Mouse (Mus musculus): ENCODE data around the gene Nfatc2ip.

Gene Nfatc2ip

DNA sequence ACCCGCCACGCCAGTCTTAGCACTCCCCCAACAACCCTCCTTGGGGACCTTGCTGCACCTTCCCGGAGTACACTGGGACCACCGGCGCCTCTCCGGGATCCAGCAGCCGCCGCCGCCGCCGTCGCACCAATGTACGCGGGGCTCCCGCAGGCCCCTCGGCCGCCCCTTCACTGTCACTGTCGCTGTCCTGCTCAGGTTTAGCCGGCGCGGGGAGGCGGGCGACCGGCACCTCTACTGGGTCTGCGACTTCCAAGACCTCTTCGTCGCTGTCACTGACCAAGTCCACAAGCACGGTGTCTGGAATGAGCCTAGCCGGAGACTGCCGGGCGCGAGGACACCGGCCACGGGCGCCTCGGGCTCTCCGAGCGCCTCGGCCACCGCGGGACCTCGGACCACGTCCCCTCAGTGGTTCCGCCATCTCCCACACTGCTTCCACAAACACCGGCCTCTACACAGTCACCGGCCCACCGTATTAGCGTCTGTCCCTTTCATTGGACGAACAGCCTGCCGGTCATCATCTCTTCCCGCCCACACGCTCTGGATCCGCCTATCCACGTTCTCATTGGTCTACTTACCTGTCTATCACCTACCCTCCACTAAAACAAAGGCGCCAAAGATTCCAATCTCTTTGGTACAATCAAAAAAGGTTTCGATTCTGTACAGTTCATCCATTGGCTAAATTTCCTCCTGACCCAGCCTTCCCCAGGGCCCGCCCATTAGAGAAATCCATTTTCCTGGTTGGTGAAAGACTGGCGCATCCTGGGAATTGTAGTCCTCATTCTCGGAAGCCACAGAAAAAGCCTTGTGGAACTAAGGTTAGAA lies at the start of gene Nfatc2ip:
TSS of gene Nfatc2ip (minus strand) at position 440 of the 822 bp plus-strand sequence.
- ATAC-seq (ENCODE audit: low TSS enrichment) = peak; percentile 99

DNA sequence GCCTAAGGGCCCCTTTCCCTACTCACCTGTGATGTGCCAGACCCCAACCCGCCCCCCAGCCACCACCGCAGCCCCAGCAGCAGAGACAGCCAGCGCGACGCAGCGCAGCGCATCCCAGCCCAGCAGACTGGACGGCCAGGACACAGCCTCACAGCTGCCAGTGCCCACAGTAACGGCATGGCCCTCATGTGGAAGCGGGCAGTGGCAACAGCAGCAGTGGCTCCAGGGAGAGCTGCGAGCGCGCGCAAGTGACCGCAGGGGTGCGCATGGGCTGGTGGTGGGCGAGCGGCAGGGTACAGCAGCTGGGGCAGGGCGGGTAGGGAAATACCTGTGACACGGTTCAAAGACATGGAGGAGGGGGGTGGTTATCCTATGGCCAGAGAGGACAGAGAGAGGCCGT lies 49.7 kb upstream of the Nfatc2ip start:
- ATAC-seq (ENCODE audit: low TSS enrichment) = no peak

GRCm38 (mm10) chr7:126445104-126445815 lies 48.7 kb upstream of the Nfatc2ip start:
- ATAC-seq (ENCODE audit: low TSS enrichment) = no peak

DNA sequence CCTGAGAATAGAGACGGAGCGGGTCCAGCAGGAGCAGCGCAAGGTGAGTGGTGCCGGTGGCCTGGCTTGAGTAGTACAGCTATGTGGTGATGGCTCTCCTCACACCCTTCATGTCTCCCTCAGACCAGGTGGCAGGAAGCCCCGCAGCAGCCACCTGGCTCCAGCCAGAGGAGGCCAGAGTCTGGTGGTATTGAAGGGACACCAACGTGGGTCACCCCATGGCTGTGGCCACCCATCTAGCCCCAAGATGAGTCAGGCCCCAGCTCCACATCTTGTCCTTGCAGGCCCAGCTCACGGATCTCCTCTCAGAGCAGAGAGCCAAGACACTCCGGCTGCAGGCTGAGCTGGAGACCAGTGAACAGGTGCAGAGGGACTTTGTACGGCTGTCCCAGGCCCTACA lies 48.0 kb upstream of the Nfatc2ip start:
- no peak for ATAC-seq (ENCODE audit: low TSS enrichment)

- no peak for ATAC-seq (ENCODE audit: low TSS enrichment)
Measured at GRCm38 (mm10) chr7:126443997-126444396, 47.5 kb upstream of the Nfatc2ip start.

DNA sequence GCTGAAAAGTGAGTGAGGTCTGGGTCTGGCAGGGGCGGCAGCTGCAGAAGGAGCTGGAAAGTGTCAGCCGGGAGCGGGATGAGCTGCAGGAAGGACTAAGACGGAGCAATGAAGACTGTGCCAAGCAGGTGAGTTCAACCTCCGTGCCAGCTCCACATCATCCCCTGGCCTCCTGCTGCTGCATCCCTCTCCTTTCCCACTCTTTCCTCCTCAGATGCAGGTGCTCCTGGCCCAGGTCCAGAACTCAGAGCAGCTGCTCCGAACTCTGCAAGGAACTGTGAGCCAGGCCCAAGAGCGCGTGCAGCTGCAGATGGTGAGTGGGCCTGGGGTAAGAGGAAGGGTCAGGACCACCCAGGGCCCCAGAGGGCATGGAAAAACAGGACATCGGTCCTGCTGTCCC lies 43.6 kb upstream of the Nfatc2ip start:
- no peak for ATAC-seq (ENCODE audit: low TSS enrichment)

- no peak for ATAC-seq (ENCODE audit: low TSS enrichment)
Measured at GRCm38 (mm10) chr7:126436851-126437250, 40.3 kb upstream of the Nfatc2ip start.

DNA sequence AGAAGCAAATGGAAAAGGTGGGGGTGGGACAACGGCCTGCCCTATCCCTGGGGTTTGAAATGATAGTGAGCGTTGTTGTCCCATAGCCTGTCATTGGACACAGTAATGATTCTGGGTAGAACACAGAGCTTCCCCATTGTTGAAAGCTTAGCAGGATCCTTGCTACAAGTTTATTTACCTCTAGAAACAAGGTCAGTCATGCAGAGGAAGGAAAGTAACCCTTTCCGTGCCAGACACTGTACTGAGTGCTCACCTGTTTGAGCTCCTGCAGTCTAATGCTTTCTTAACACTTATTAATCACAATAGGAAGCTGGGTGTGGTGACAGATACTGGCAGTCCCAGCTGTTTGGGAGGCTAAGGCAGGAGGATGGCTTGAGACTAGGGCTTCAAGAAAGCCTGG lies 39.3 kb upstream of the Nfatc2ip start:
- no peak for ATAC-seq (ENCODE audit: low TSS enrichment)

DNA sequence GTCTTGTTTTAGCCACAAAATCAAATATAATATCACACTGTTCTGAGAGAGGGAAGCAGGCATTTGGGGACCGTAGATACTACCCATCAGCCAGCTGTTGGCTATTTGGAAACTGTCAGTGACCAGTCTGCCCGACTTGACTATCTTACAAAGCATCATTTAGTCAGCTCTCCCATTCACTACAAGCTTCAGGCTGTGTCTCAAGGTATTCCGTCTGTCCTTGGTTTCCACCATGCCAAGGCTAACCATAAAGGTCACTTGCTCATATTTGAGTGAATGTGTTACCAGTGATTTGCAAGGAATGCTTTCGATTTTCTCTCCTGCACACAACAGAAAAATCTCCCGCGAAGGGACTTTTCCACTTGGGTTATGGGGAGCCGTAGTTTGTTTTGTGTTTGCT lies 38.2 kb upstream of the Nfatc2ip start:
- ATAC-seq (ENCODE audit: low TSS enrichment) = no peak

- ATAC-seq (ENCODE audit: low TSS enrichment) = no peak
Measured at GRCm38 (mm10) chr7:126430167-126430566, 33.6 kb upstream of the Nfatc2ip start.

DNA sequence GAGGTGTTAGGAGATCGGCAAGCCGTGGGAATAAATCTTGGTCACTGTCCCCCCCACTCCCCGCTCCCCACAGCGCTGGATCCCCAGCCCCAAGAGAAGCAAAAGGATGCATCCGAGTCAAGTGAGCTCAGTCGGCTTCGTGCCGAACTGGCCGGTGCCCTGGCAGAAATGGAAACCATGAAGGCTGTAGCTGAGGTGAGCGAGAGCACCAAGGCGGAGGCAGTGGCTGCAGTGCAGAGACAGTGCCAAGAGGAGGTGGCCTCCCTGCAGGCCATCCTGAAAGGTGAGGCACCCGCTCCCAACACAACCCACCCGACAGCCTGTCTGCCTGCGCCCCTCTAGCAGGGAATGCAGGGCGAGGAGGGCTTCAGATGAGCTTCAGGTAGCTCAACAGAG lies 33.0 kb upstream of the Nfatc2ip start:
- no peak for ATAC-seq (ENCODE audit: low TSS enrichment)

- ATAC-seq (ENCODE audit: low TSS enrichment) = peak; percentile 85
Measured at GRCm38 (mm10) chr7:126428631-126429502, 32.3 kb upstream of the Nfatc2ip start, which contains the start of gene Rabep2. Gene Rabep2 (plus strand): TSS chr7:126428759.

DNA sequence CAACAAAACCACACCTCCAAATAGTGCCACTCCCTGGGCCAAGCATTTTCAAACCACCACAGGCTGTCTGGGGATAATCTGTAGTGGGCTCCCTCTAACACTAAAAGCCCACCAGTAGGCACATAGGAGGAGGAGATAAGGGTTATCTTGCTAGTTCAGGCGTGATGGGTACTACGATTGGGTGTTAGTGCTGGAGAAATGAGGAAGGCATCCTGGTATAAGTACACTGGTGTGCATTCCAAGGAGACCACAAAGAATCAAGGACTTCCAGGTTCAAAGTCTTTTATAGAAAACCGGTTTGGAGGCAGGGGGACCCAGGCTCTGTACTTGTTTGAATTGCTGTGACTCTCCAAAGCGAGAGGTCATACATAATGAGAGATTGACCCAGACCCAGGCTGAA lies 31.6 kb upstream of the Nfatc2ip start:
- 0 out of 2 replicates have a peak, but pooled peaks have one; percentile 10 for ATAC-seq (ENCODE audit: low TSS enrichment)

GRCm38 (mm10) chr7:126427323-126427860 lies 30.9 kb upstream of the Nfatc2ip start:
- ATAC-seq (ENCODE audit: low TSS enrichment) = no peak

GRCm38 (mm10) chr7:126424161-126424560 lies 27.6 kb upstream of the Nfatc2ip start:
- ATAC-seq (ENCODE audit: low TSS enrichment) = no peak

- no peak for ATAC-seq (ENCODE audit: low TSS enrichment)
Measured at GRCm38 (mm10) chr7:126421756-126422155, 25.2 kb upstream of the Nfatc2ip start.

DNA sequence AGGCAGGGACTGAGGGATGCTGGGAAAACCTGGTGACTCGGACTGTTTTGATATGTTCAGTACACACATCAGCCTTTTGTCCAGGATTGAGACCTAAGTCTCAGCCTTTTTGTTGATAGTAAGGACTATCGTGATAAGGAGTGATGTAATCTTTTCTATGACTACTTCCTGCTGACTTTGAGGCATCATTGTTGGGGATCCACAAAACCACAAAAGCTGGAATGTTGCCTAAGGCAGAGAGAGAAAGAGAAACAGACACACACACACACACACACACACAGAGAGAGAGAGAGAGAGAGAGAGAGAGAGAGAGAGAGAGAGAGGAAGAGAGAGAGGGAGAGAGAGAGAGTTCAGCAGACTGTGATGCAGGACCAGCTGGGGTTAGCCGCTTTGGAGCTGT lies 22.0 kb upstream of the Nfatc2ip start:
- no peak for ATAC-seq (ENCODE audit: low TSS enrichment)

DNA sequence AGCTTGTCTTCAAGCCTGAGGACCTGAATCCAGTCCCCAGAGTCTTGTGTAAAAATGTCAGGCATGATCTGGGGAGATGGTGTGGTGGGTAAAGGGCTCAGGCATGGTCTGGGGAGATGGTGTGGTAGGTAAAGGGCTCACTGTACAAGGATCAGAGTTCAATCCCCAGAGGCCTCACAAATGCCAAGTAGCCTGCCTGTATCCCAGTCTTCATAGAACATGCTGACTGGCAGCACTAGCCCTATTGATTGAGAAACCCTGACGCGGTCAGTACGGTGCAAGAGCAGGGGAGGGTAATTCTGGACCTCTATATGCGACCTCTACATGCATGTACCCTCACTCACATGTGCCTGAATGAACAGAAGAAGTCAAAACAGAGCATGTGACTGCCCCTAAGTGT lies 21.1 kb upstream of the Nfatc2ip start:
- ATAC-seq (ENCODE audit: low TSS enrichment) = no peak

DNA sequence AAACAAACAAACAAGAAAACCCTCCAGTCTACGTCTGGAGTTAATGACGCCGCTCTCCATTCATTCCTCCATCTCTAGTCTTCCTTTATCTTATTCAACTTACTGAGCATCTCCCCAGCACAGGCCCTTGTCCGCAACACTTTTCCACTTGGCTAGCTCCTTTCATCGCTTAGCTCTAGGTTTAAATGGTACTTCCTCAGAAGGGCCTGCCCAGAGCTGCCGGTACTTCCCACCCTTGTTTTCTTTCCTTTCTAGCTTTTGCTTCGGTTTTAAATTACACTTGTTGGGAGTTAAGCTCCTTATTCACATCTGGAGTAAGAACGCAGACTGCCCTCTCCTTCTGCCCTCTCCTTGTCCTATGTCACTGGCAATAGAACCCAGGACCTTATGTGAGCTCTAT lies 20.5 kb upstream of the Nfatc2ip start:
- no peak for ATAC-seq (ENCODE audit: low TSS enrichment)

- ATAC-seq (ENCODE audit: low TSS enrichment) = no peak
Measured at GRCm38 (mm10) chr7:126416615-126417014, 20.1 kb upstream of the Nfatc2ip start.

GRCm38 (mm10) chr7:126414725-126415124 lies 18.2 kb upstream of the Nfatc2ip start, which contains the start of gene Cd19:
Gene Cd19 (minus strand): TSS chr7:126414889.
- ATAC-seq (ENCODE audit: low TSS enrichment) = no peak

GRCm38 (mm10) chr7:126411061-126411460 lies 14.5 kb upstream of the Nfatc2ip start:
- no peak for ATAC-seq (ENCODE audit: low TSS enrichment)

All from frontal cortex, adult (tissue).